Mouse (Mus musculus): ENCODE measurements around the gene Sec14l1. TPM values are rescaled to one million over a fixed set of nuclear protein-coding genes. Genes with fewer than 3 reads are reported as not detected.

Sec14l1 gene
- polyA plus RNA-seq, 1 experiment from 2014 or later, result 87.6 TPM

DNA sequence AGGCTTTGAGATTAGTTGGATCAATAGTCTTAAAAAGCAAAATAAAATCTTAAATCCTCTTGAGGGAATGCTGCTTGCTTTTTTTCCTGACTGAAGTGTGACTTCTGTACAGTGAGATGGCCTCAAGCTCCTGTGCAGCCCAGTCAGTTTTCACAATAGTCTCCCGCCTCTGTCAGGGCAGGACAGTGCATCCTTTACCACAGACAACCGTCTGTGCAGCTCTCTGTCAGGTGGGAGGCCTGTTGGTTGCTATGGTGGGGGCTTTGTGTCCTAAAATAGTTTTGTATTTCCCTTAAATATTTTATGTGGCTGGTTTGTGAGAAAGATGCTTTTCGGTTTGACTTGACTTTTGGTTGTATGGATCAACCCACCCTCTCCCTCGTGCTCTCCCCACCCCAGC, 3.3 kb downstream of the Sec14l1 start:
- H3K4me2 ChIP-seq (ENCODE audit: low read length), result peak overlapping the region; percentile 74
- H3K9ac ChIP-seq (ENCODE audit: low read depth, low read length), result peak overlapping the region; percentile 46; the same call in 1 of the 2 replicates
- DNase-seq (ENCODE audit: low spot score) (no peak), ATAC-seq (replicated peaks; ENCODE audit: low FRiP score, low read depth) (no peak)
- H3K27ac ChIP-seq, result peak overlapping the region; percentile 73
- no peaks in the 10 kb centered on the region for H3K9me3 ChIP-seq (replicated peaks; ENCODE audit: low read length)
- 61% methylated on average over 4 of the region's 4 CpGs for WGBS
- 0 out of 2 replicates have a peak, but pooled peaks cover 3% of the 10 kb centered on the region for H3K36me3 ChIP-seq (ENCODE audit: insufficient read depth, low read length)
- peaks cover 44% of the 10 kb centered on the region for H3K4me1 ChIP-seq (replicated peaks; ENCODE audit: insufficient read depth, low read length)
- TF ChIP-seq CTCF (IDR thresholded peaks at IDR 0.05; ENCODE audit: low read depth), result no peak
- H3K4me3 ChIP-seq (replicated peaks; ENCODE audit: low read depth, low read length), result 0 out of 2 replicates have a peak overlapping the region, but pooled peaks have one; percentile 8
- no peaks in the 10 kb centered on the region for H3K27me3 ChIP-seq (ENCODE audit: insufficient read depth, low read length)

DNA sequence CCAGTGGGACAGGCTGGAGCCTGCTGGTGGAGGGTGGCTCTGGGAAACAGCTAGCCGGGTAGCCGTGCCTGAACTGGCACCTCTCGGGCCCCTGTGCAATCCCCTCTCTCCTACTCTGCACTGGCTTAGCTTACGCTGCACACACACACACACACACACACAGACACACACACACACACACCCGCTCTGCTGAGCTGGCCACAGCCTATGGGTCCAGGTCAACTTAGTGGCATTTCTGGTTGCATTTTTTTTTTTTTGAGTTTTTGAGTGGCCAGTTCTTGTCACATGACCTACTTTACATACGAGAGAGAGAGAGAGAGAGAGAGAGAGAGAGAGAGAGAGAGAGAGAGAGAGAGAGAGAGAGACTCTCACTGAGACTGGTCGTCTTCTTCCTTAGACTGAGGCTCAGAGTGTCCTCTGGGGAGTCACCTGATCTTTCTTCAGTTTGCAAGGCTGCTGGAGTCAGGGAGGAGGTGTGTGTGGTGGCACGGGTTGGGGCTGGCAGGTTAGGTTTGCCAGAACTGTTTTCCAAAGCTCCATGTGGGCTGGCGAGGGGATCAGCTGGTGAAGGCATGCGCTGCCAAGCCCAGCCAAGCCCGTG, 3.9 kb downstream of the Sec14l1 start:
- Histone ChIP-seq H3K4me3 (replicated peaks; ENCODE audit: low read depth, low read length) (0 out of 2 replicates have a peak overlapping the region, but pooled peaks have one; percentile 8), H3K4me1 (replicated peaks; ENCODE audit: insufficient read depth, low read length) (peaks cover 47% of the 10 kb centered on the region), H3K9ac (ENCODE audit: low read depth, low read length) (peak overlapping the region; percentile 46; the same call in 1 of the 2 replicates), H3K27ac (peak overlapping the region; percentile 84), H3K4me2 (ENCODE audit: low read length) (peak overlapping the region; percentile 74), H3K9me3 (replicated peaks; ENCODE audit: low read length) (no peaks in the 10 kb centered on the region), H3K36me3 (ENCODE audit: insufficient read depth, low read length) (0 out of 2 replicates have a peak, but pooled peaks cover 3% of the 10 kb centered on the region), H3K27me3 (ENCODE audit: insufficient read depth, low read length) (no peaks in the 10 kb centered on the region)
- TF ChIP-seq CTCF (IDR thresholded peaks at IDR 0.05; ENCODE audit: low read depth), result no peak
- WGBS, result 37% methylated on average over 11 of the region's 11 CpGs
- ATAC-seq (replicated peaks; ENCODE audit: low FRiP score, low read depth) (no peak), DNase-seq (ENCODE audit: low spot score) (no peak)

DNA sequence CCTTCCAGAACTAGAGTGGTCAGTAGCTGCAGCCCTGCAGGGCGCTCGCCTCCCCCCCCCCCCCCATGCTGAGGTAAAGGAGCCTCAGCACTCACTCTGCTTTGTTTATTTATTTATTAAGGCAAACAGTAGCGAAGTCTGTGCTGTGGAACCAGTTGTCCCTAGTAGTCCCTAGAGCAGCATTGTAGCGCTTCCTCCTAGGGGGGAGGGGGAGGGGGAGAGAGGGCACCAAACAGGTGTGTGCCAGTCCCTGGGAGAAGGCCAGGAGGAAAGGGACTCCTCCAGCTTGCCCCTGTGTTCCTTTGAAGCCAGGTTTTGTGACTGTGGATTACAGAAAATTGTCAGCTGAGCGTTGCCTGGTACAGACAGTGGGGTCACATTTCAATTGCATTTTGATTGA, 4.8 kb downstream of the Sec14l1 start:
- Histone ChIP-seq H3K9ac (ENCODE audit: low read depth, low read length) (no peak overlapping the region), H3K9me3 (replicated peaks; ENCODE audit: low read length) (no peaks in the 10 kb centered on the region), H3K36me3 (ENCODE audit: insufficient read depth, low read length) (0 out of 2 replicates have a peak, but pooled peaks cover 3% of the 10 kb centered on the region), H3K27ac (peak overlapping the region; percentile 84), H3K4me3 (replicated peaks; ENCODE audit: low read depth, low read length) (no peak overlapping the region), H3K27me3 (ENCODE audit: insufficient read depth, low read length) (no peaks in the 10 kb centered on the region), H3K4me1 (replicated peaks; ENCODE audit: insufficient read depth, low read length) (peaks cover 47% of the 10 kb centered on the region), H3K4me2 (ENCODE audit: low read length) (peak overlapping the region; percentile 74; the same call in 1 of the 2 replicates)
- DNase-seq (ENCODE audit: low spot score) (no peak), ATAC-seq (replicated peaks; ENCODE audit: low FRiP score, low read depth) (no peak)
- TF ChIP-seq CTCF (IDR thresholded peaks at IDR 0.05; ENCODE audit: low read depth), result no peak
- WGBS, result 26% methylated on average over 3 of the region's 5 CpGs

DNA sequence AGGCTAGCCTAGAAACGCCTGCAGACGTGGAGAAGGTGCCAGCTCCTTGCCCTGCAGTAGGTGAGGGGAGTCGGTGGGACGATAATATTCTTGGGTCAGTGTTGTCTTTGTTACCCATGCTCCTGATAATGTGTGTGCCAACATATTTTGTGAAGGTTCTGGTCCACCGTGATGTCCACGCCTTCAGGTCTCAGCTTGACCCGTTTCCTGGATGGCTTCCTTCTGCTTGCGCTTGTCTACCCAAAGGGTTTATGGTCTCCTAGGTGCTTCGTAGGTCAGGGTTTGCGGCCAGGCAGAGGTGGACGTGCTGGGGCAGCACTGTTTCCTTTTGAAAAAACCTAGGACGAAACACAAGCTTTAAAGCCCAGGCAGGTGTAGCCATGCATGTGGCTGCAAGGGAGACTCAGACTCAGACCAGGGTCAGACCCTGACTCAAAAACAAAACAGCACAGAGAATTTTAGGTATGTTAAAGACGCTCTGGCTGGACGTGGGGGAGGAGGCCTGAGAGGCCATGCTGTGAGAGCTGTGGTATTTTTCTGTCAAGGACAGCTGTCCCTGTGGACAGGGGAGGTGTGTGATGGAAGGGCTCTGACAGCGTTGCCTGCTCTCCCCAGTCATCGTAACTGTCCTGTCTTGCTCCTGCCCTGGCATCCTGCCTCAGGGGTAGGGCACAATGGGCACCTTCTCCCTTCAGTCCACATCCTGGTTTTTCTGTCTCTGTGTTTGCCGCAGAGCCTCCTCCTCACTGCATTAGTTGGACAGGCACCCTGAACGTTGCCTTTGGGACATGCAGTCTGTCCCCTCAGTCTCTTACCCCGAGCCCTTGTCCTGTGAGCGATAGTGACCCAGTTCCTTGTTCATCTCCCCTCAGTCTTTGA, 5.6 kb downstream of the Sec14l1 start:
- no peak for TF ChIP-seq CTCF (IDR thresholded peaks at IDR 0.05; ENCODE audit: low read depth)
- 24% methylated on average over 20 of the region's 20 CpGs for WGBS
- peak overlapping the region; percentile 84 for H3K27ac ChIP-seq
- peak overlapping the region; percentile 74 for H3K4me2 ChIP-seq (ENCODE audit: low read length)
- ATAC-seq (replicated peaks; ENCODE audit: low FRiP score, low read depth) (no peak), DNase-seq (ENCODE audit: low spot score) (peak; percentile 73)
- peaks cover 47% of the 10 kb centered on the region for H3K4me1 ChIP-seq (replicated peaks; ENCODE audit: insufficient read depth, low read length)
- H3K9me3 ChIP-seq (replicated peaks; ENCODE audit: low read length), result no peaks in the 10 kb centered on the region
- H3K9ac ChIP-seq (ENCODE audit: low read depth, low read length), result peak overlapping the region; percentile 41; the same call in 1 of the 2 replicates
- 0 out of 2 replicates have a peak, but pooled peaks cover 4% of the 10 kb centered on the region for H3K36me3 ChIP-seq (ENCODE audit: insufficient read depth, low read length)
- no peak overlapping the region for H3K4me3 ChIP-seq (replicated peaks; ENCODE audit: low read depth, low read length)
- H3K27me3 ChIP-seq (ENCODE audit: insufficient read depth, low read length), result no peaks in the 10 kb centered on the region

DNA sequence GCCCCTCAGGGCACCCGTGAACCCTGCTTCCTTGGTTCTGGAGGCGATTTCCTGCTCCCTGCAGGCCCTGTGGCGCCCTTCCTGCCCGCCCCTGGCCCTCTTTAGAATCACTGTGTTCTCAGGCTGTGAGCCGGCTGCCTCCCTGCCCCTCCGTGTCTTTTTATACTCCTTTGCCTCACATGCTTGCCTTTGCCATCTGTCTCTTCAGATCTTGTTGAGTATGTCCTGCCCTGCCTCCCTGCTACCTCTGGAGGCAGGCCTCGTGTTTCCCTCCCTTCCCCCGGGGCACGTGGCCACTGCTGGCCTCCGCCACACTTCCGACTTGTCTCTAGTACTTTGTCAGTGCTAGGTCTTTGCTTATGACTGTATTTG, 6.2 kb downstream of the Sec14l1 start:
- no peak for ATAC-seq (replicated peaks; ENCODE audit: low FRiP score, low read depth)
- Histone ChIP-seq H3K27me3 (ENCODE audit: insufficient read depth, low read length) (no peaks in the 10 kb centered on the region), H3K4me3 (replicated peaks; ENCODE audit: low read depth, low read length) (no peak overlapping the region), H3K4me2 (ENCODE audit: low read length) (peak overlapping the region; percentile 74), H3K27ac (peak overlapping the region; percentile 84), H3K9me3 (replicated peaks; ENCODE audit: low read length) (no peaks in the 10 kb centered on the region), H3K36me3 (ENCODE audit: insufficient read depth, low read length) (0 out of 2 replicates have a peak, but pooled peaks cover 6% of the 10 kb centered on the region), H3K9ac (ENCODE audit: low read depth, low read length) (peak overlapping the region; percentile 41; the same call in 1 of the 2 replicates), H3K4me1 (replicated peaks; ENCODE audit: insufficient read depth, low read length) (peaks cover 47% of the 10 kb centered on the region)
- WGBS, result 34% methylated on average over 11 of the region's 11 CpGs
- peak; percentile 47 for DNase-seq (ENCODE audit: low spot score)
- TF ChIP-seq CTCF (IDR thresholded peaks at IDR 0.05; ENCODE audit: low read depth), result no peak

DNA sequence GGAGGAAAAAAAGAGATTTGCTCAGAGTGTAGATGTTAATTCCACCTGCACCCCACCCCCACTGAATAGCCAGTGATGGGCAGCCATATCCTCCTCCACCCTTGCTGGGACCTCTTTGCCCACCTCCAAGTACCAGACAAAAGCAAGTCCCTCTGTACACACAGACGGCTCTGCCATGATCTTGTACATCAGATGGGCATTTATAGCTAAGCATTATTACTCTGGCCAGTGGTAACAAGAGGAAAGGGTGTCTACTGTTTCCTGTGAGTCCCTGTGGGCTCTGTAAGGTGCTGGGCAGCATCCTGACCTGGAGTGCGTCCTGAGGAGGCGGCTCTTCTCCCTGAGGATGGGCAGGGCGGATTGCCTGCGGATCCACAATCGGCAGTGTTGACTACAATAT, 7.0 kb downstream of the Sec14l1 start:
- ATAC-seq (replicated peaks; ENCODE audit: low FRiP score, low read depth) (no peak), DNase-seq (ENCODE audit: low spot score) (no peak)
- H3K4me1 ChIP-seq (replicated peaks; ENCODE audit: insufficient read depth, low read length), result peaks cover 40% of the 10 kb centered on the region
- H3K4me2 ChIP-seq (ENCODE audit: low read length), result no peak overlapping the region
- TF ChIP-seq CTCF (IDR thresholded peaks at IDR 0.05; ENCODE audit: low read depth), result no peak
- 88% methylated on average over 6 of the region's 6 CpGs for WGBS
- 0 out of 2 replicates have a peak, but pooled peaks cover 6% of the 10 kb centered on the region for H3K36me3 ChIP-seq (ENCODE audit: insufficient read depth, low read length)
- no peaks in the 10 kb centered on the region for H3K9me3 ChIP-seq (replicated peaks; ENCODE audit: low read length)
- H3K4me3 ChIP-seq (replicated peaks; ENCODE audit: low read depth, low read length), result no peak overlapping the region
- H3K27ac ChIP-seq, result no peak overlapping the region
- H3K9ac ChIP-seq (ENCODE audit: low read depth, low read length), result no peak overlapping the region
- H3K27me3 ChIP-seq (ENCODE audit: insufficient read depth, low read length), result no peaks in the 10 kb centered on the region

Data from kidney, postnatal 0 days (tissue).